Mouse (Mus musculus) thymus, postnatal 14 days (tissue): ENCODE measurements around the gene Irak2.

ENCODE experiments used
- DNase-seq: peaks from one replicate; pipeline ENCODE4 v3.0.0; 2021

The Irak2 gene

GRCm38 (mm10) chr6:113638302-113639040, at the start of gene Irak2:
Irak2 (plus strand) TSS chr6:113638467.
- peak; percentile 96 for DNase-seq

DNA sequence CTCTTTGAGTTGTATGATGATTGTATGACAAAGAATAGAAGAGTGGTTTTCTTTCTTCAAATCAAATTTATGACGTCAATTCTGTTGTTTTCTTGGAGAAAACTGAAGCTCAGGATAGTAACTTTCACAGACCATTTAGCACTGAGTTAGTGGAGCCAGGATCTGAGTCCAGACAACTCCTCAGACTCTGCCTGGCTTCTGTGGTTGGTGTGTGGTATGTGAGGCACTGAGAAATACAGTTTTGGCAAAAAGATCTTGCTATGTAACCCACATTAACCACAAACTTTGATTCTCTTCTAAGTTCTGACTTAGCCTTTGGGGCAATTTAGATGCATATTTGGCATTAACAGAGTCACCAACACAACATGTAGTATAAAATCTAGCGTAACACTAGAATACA, 45.6 kb upstream of the Irak2 start:
- no peak for DNase-seq

- DNase-seq: no peak
Measured at GRCm38 (mm10) chr6:113597945-113598344, 40.3 kb upstream of the Irak2 start.

DNA sequence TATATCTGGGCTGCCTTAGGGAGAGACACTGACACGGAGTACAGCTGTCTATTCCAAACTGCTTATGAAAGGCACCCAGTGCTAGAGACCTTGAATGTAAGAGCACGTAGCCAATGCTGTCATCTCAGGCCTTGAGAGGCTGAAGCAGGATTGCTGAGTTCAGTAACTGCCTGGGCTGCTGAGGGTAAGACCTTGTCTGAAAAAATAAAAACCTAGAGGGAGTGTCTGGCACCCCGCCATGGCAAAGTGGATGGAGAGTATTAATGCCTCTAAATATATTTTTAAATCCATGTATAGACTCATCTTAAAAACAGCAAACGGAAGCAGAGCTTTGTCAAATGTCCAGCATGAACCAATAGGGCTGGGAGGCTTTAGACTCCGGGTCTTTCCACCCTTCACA, 38.4 kb upstream of the Irak2 start:
- DNase-seq: no peak

DNA sequence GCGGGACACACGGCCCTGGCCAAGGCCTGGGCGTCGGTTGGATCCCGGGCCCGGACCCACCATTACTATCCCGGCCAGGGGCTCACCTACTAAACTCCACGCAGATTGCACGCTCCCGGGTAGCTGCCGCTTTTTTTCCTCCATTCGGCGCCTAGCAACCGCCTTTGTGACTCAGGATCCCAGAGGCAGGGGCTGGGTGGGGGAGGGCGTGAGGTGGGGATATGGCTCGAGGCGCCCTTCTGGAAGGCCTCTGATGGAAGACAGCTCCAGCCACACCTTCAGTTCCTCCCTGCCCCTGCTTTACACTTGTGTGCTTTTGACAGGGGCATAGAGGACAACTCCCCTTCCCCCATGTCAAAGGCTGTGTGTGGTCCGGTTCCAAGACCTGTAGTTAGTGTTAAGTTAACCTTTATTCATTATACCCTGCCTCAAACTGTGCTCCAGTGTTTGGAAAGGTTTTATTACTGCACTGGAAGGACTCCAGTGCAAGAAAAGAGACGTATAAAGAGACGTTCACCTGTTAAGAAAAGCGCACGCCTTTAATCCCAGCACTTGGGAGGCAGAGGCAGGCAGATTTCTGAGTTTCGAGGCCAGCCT, 37.6 kb upstream of the Irak2 start, which contains the start of gene Fancd2os:
Fancd2os (minus strand) TSS at position 173 of the 597 bp plus-strand sequence.
- no peak for DNase-seq

- no peak for DNase-seq
Measured at GRCm38 (mm10) chr6:113602821-113603220, 35.4 kb upstream of the Irak2 start.

DNA sequence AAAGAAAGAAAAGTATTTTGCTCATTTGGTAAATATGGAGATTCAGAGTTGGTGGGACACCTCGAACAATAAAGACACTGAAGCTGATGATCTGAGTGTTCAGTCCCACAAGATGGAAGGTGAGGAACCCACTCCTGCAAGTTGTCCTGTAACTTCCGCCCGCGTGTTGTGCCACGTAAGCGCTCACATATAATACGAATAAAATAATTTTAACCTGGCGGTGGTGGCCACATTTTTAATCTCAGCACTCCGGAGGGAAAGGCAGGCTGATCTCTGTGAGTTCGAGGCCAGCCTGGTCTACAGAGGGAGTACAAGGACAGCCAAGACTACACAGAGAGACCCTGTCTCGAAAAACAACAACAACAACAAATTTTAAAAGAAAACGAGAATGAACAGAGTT, 34.3 kb upstream of the Irak2 start:
- peak; percentile 21 for DNase-seq

- DNase-seq: peak; percentile 90
Measured at GRCm38 (mm10) chr6:113604432-113605223, 33.6 kb upstream of the Irak2 start, which contains the start of gene Brk1. Brk1 (plus strand) TSS chr6:113604772.

DNA sequence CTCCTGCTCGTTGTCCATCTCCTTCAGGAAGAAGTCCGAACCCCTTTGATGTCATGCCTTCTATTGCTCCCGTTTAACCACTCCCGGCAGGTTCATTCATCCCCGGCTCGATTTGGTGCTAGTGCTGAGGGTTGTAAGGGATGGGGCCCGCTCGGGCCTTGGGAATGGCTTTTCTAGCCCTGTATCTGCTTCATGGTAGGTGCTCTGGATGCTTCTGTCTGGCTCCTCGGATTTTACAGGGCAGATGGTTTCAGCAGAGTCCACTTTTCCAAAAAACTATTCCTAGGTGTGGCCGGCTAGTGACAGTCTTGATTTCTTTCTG, 33.1 kb upstream of the Irak2 start:
- no peak for DNase-seq

DNA sequence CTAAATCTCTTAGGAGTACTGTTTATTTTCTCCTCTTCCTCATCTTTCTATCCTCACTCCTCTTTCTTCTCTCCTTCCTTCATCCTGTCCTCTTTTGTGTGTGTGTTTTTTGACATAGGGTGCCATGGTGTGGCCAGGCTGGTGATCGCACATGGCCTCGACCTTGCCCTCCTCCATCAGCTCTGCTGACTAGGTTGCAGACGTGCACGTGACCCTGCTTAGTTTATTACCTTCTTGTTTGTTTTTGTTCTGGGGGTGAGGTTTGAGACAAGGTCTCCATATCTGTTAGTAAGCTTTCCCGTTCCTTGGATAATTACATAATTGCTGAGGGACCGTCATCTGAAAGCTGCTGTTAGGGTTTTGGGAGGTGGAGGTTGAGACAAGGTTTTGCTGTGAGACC, 29.4 kb upstream of the Irak2 start:
- no peak for DNase-seq

GRCm38 (mm10) chr6:113609293-113609692, 29.0 kb upstream of the Irak2 start:
- no peak for DNase-seq

- DNase-seq: no peak
Measured at GRCm38 (mm10) chr6:113612258-113612969, 25.9 kb upstream of the Irak2 start.

DNA sequence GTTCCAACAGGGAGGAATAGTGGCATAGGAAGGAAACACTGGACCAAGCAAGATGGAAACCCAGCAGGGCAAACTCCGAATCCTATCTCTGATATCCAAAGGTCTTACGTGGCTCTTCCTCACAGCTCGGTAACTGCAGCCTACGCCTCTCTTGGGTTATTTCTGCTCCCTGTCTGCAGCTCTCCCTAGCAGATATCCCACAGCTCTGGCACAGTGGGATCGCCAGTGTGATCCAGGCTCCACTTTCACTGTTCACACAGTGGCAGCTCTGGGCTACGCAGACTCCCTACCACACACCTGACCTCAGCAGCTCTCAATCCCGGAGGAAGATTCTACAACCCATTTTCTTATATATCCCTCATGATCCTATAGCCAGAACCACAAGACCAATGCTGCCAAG, 24.1 kb upstream of the Irak2 start:
- no peak for DNase-seq

DNA sequence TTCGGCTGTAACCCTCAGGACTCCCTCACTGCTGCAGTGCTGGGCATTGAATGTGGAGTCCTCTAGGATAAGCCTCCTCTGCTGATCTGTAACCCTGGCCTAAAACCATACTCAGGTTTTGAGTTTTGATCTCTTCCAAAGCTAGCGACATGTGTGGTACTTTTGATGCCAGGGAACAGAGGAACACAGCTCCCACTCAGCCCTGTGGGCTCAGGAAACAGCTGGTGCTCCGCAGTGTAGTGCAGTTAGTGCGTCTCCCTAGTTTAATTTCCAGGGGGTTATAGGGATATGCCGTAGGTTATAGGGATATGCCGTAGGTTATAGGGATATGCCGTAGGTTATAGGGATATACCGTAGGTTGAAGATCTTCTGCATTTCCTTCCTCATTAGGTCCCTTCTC, 23.3 kb upstream of the Irak2 start:
- no peak for DNase-seq

DNA sequence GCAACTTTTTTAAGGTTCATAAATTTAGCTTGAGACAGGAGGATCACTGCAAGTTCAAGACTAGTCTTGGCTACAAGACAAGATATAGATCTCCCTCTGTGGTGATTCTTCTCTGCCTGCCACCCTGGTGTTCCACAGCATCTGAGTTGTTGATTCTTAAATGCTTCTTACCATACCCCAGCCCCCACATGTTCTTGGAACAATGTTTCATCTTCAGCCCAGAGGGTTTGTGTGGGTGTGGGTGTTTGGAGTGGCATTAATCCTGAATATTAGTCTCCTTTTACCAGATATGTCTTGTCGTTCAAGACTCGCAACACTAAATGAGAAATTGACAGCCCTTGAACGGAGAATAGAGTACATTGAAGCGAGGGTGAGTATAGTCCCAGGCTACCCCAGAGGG, 22.8 kb upstream of the Irak2 start:
- no peak for DNase-seq

GRCm38 (mm10) chr6:113623386-113623785, 14.9 kb upstream of the Irak2 start:
- no peak for DNase-seq

DNA sequence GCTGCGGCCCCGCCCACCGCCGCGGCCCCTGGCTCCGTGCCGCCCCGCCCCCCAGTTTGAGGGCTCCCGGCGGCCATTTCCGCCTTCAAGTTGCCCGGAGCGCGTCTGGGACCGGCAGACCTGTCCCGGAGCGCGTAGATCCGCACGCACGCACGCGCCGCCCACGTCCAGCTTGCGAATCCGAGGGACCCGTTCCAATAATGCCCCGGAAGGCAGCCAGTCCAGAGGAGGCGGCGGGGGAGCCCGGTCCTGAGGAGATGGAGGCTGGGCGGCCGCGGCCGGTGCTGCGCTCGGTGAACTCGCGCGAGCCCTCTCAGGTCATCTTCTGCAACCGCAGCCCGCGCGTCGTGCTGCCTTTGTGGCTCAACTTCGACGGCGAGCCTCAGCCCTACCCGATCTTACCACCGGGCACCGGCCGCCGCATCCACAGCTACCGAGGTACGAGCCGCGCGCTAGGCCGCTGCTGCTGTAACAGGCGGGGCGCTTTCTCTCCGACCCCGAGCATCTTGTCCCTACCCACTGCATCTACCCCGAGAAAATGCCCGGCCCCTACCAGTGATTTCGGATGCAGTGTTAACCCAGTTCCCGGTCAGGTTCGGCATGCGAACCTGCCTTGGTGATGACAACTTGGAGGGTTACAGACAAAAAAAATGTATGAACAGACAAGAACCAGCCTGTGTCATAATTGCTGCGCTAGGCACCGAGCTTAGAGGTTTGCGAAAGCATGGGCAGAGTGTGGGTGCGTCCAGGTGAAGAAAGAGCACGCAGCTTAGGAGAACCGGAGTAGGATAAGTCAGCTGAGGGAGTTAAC, 14.1 kb upstream of the Irak2 start, which contains the start of gene Vhl:
Vhl (plus strand) TSS at position 19 of the 811 bp plus-strand sequence.
- DNase-seq: peak; percentile 88

- no peak for DNase-seq
Measured at GRCm38 (mm10) chr6:113624989-113625770, 13.1 kb upstream of the Irak2 start.

GRCm38 (mm10) chr6:113630322-113630721, 7.9 kb upstream of the Irak2 start:
- no peak for DNase-seq

DNA sequence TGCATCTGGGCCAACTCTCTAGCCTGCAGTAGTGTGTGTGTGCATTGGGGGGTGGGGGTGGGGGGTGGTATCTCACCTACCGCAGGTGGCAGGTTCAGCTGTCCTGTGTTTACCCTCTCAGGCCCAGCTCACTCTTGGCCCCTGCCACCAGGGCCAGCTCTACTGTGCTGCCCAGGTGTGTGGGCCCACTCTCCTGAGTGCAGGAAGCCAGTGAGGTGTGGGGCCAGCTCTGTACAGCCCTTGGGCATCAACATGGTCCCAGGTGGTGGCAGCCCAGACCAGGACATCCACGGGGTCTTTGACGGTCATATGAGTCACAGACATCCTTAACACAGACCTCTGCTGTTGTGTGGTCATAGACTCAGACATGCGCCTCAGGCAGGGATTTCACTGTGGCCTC, 5.4 kb upstream of the Irak2 start:
- DNase-seq: no peak

GRCm38 (mm10) chr6:113639201-113639600, 934 bp downstream of the Irak2 start:
- DNase-seq: no peak
